Mouse (Mus musculus): ENCODE results near the gene Hist1h2bj.

Hist1h2bj gene

DNA sequence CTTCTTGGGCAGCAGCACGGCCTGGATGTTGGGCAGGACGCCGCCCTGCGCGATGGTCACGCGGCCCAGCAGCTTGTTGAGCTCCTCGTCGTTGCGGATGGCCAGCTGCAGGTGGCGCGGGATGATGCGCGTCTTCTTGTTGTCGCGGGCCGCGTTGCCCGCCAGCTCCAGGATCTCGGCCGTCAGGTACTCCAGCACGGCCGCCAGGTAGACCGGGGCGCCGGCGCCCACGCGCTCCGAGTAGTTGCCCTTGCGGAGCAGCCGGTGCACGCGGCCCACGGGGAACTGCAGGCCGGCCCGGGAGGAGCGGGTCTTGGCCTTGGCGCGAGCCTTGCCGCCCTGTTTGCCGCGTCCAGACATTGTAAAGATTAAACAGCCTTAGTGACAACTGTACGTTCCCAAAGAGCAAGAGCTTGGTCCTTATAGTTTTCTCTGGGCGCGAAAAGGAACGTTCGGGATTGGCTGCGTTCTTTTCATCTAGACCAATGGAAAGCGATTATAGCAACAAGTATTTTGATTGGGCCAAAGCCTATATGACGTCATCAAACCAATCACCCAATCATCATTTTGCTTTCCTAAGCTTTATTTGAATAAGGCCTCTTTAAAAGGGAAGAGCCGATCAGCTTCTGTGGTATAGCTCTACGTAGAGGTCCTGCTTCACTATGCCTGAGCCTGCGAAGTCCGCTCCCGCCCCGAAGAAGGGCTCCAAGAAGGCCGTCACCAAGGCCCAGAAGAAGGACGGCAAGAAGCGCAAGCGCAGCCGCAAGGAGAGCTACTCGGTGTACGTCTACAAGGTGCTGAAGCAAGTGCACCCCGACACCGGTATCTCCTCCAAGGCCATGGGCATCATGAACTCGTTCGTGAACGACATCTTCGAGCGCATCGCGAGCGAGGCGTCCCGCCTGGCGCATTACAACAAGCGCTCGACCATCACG lies at the start of gene Hist1h2bj, which contains the start of gene Hist1h2ag:
Hist1h2bj (plus strand) TSS at position 647 of the 935 bp plus-strand sequence.
Hist1h2ag (minus strand) TSS at position 377 of the 935 bp plus-strand sequence.
- peak; percentile 97 for DNase-seq (ENCODE audit: low read depth)

- peak; percentile 42 for DNase-seq (ENCODE audit: low read depth)
Measured at GRCm38 (mm10) chr13:21993957-21994738, 48.9 kb upstream of the Hist1h2bj start.

DNA sequence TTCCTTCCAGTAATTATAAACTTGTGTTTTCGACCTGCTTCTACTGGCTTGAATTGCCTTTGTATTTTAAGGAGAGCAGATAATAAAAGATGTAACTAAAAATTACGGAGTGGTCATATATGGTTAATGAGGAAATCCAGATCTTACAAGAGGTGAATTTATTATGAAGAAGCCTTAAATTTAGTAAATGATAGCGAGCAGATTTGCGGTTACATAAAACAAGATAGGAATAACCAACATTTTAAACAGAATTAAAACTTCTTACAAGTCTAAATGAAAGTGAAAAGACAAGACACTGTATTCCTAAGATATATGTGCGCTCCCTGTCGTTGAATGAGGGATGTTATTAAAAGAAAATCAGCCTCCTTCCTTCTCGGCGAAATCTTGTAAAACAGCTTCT lies 48.1 kb upstream of the Hist1h2bj start:
- DNase-seq (ENCODE audit: low read depth) = no peak

- DNase-seq (ENCODE audit: low read depth) = peak; percentile 60
Measured at GRCm38 (mm10) chr13:21995331-21995914, 47.6 kb upstream of the Hist1h2bj start.

GRCm38 (mm10) chr13:21996101-21996839 lies 46.7 kb upstream of the Hist1h2bj start:
- peak; percentile 53 for DNase-seq (ENCODE audit: low read depth)

DNA sequence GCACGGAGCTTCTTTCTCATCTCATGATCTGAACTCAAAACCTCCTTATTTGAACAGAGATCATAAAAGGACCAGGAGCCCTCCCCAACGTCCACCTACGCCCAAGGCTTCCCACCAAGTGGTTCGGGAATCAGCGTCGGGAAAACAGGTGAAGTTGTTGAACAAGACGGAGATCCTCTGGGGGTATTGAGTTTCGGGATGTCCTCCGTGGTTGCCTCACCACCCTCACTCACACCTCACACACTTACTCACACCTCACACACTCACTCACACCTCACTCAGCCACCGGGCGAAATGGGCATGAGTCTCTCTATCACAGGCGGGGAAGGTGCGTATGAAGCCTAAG lies 46.2 kb upstream of the Hist1h2bj start:
- DNase-seq (ENCODE audit: low read depth) = no peak

DNA sequence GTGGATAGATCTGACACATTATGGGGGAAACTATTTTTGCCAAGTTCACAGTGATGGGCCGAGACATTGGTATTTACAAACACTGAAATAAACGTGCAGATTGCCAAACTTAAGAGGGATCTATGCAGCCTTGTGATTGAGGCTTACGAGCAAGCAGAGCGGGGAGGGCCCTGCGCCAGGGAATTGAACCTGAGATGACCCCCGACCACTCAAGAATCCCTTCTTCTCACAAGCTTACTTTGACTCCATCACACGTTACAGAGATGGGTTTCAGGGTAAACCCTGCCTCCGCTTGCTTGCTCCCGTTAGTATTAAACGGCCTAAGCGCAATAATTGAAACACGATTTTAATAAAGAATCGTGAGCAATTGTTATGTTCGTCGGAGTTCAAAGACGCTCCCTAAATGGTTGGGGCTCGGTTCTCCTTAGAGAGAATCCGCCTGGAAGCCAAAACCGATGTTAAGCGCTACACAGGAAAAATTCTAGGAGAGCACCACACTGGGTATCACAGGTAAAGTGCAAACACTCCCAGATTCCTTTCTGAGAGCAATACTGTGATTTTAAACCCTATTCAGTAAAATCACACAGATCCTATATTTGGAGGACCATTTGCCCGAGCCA lies 45.7 kb upstream of the Hist1h2bj start:
- no peak for DNase-seq (ENCODE audit: low read depth)

GRCm38 (mm10) chr13:21997821-21998220 lies 45.2 kb upstream of the Hist1h2bj start:
- DNase-seq (ENCODE audit: low read depth) = no peak

- no peak for DNase-seq (ENCODE audit: low read depth)
Measured at GRCm38 (mm10) chr13:21998412-21998811, 44.6 kb upstream of the Hist1h2bj start.

- DNase-seq (ENCODE audit: low read depth) = no peak
Measured at GRCm38 (mm10) chr13:21999147-21999546, 43.9 kb upstream of the Hist1h2bj start.

DNA sequence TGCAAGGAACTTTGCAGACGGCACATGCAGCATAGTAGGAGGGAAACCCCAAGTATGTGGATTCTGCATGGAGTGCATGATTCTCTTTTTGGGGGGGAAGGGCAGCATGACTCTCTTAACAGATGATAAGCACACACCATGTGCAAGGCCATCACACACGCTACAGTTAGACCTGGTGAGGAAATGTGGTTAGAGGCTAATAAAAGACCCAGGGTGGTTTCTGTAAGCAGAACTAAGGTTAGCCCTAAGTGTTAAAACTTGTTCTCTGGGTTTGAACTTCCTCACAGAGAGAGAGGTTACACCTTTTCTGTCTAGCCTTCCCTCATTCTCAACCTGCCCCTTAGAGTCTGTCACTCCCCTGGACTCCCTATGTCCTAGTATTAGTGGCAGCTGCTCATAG lies 41.7 kb upstream of the Hist1h2bj start:
- DNase-seq (ENCODE audit: low read depth) = no peak

DNA sequence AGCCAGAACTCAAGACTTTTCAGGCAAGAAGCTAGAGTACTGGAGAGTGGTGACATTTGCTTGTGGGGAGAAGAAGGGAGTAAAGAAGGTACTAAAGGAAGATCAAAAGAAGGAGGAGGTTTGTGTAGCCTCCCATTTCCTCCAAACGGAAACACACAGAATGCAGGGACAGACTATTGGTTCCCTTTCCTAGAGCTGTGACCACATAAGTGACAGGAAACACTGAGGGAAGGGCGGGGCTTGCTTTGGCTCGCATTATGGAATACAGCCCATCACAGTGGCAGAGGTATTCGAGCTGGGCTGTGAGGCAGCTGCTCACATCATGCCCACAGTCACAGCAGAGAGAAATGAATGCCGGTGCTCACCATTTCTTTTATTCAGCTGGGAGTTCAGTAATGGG lies 41.2 kb upstream of the Hist1h2bj start:
- DNase-seq (ENCODE audit: low read depth) = peak; percentile 75

- peak; percentile 72 for DNase-seq (ENCODE audit: low read depth)
Measured at GRCm38 (mm10) chr13:22005605-22006333, 37.2 kb upstream of the Hist1h2bj start.

DNA sequence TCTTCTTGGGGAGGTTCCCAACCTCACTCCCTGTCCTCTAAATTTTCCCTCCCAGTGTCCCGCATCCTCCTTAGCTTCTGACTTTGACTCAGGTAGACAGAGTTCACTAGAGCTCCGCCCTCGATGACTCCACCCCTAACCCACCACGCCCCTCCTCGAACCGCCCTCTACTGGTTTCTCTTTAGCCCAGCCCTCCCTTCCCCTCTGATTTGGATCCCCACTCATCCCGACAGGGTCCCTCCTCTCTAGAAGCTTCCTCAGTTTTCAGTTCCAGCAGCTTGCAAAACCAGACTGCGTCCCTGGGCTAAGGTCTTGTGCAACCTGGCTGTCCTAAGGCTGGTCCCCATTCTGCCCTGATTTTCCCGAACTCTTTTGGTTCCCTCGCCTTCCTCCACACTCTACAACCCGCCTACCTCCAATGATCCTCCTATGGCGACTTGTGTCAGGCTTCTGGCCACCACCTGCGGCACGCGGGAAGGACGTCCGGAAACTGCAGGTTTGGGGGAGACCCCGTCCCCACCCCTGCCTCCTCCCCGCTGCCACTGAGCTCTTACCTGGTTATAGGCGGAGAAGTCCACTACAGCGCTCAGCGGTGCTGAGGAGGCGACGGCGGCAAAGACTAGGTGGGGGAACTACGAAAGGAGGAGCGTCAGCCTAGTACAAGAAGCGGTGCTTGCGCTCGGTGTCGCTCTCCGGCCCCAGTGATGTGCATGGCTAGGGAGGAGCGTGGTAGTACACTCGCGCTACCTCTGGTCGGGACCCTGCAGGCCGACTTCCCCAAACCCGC lies 36.5 kb upstream of the Hist1h2bj start:
- peak; percentile 82 for DNase-seq (ENCODE audit: low read depth)

GRCm38 (mm10) chr13:22007121-22007510 lies 35.9 kb upstream of the Hist1h2bj start:
- DNase-seq (ENCODE audit: low read depth) = no peak

GRCm38 (mm10) chr13:22007872-22008271 lies 35.1 kb upstream of the Hist1h2bj start:
- DNase-seq (ENCODE audit: low read depth) = no peak

DNA sequence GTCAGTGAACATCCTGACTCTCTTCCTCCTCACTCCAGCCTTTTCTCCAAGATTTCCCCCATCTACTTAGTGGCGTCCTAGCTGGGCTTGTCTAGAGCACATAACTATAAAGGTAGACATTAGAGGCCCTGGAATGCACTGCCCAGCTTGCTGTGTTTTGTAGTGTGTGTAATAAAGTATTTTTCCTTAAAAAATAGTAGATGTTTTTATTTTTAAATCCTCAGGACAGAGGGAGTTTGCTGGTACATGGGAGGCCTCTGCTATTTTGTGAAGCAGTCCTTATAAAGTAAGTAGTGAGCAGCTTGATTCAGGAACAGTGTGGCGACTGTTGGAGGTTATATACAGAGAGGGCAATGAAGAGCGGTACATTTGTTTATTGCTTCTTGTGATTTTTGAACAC lies 34.3 kb upstream of the Hist1h2bj start:
- no peak for DNase-seq (ENCODE audit: low read depth)

- DNase-seq (ENCODE audit: low read depth) = no peak
Measured at GRCm38 (mm10) chr13:22009642-22010041, 33.4 kb upstream of the Hist1h2bj start, which contains the start of gene Prss16. Gene Prss16 (minus strand): TSS chr13:22009742.

- peak; percentile 27 for DNase-seq (ENCODE audit: low read depth)
Measured at GRCm38 (mm10) chr13:22013716-22014115, 29.3 kb upstream of the Hist1h2bj start.

GRCm38 (mm10) chr13:22014411-22014845 lies 28.6 kb upstream of the Hist1h2bj start:
- DNase-seq (ENCODE audit: low read depth) = peak; percentile 43

Data from naive thymus-derived CD4-positive, alpha-beta T cell, adult 2 months (primary cell).